Mouse (Mus musculus) erythroid progenitor cell, adult 5-6 weeks (primary cell): ENCODE results near the gene Dppa3. TPM values are rescaled to one million over a fixed set of nuclear protein-coding genes. Genes with fewer than 3 reads are reported as not detected.

Experiments
- ATAC-seq: replicated peaks from 2 replicates; pipeline ENCODE4 v1.8.0; 2016; ENCODE audit warnings: moderate number of reproducible peaks, mild to moderate bottlenecking, moderate TSS enrichment, inconsistent platforms; ENCODE audit not compliant: poor library complexity, low FRiP score, severe bottlenecking
- total RNA-seq, 2 experiments: library from RNA; stranded (forward) in 1 of 2; stranded (reverse) in 1 of 2; fragments of 150-400 nt in 1 of 2; fragments of 186-747, 209-891 nt in 1 of 2; gene quantifications; 2 replicates each; pipeline versions ENCODE4 v1.2.3 to v1.2.4; 2015 to 2017; ENCODE audit warnings: low replicate concordance in 2 of 2

Gene Dppa3
- total RNA-seq (2015; ENCODE audit: low replicate concordance) (not detected in 2 replicates), total RNA-seq (2017; ENCODE audit: low replicate concordance) (not detected in 2 replicates)

DNA sequence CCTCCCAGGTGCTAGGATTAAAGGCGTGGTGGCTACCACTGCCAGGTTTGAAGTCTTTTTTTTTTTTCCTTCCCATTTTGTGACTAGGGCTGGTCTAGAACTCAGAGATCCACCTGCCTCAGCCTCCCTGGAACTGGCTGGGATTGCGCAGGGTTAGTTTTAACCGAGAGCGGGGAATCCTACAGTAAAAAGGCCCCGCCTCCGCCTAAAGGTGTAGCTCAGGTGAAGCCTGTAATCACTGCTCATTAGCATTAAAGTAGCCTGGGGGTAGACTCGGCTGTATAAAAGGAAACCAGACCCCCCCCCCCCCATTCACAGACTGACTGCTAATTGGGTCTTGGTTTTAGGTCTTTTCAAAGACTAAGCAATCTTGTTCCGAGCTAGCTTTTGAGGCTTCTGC is at the start of gene Dppa3:
TSS of gene Dppa3 (plus strand) at position 301 of the 400 bp plus-strand sequence.
- no peak for ATAC-seq

GRCm38 (mm10) chr6:122577030-122577429 is 49.2 kb upstream of the Dppa3 start:
- no peak for ATAC-seq

DNA sequence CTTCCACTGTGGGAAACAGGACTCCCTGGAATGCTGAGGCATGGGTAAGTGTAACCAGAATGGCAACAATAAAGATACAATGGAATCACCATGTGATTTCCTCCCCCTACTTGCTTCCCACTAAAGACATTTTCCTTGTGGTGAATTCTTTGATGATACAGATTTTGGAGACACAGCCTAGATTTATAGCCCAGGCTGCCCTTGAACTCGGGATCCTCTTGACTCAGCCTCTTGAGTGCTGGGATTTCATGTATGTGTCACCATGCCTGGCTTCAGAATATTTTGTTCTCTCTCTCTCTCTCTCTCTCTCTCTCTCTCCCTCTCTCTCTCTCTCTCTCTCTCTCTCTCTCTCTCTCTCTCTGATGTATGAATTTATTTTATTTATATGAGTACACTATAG is 47.1 kb upstream of the Dppa3 start:
- no peak for ATAC-seq

DNA sequence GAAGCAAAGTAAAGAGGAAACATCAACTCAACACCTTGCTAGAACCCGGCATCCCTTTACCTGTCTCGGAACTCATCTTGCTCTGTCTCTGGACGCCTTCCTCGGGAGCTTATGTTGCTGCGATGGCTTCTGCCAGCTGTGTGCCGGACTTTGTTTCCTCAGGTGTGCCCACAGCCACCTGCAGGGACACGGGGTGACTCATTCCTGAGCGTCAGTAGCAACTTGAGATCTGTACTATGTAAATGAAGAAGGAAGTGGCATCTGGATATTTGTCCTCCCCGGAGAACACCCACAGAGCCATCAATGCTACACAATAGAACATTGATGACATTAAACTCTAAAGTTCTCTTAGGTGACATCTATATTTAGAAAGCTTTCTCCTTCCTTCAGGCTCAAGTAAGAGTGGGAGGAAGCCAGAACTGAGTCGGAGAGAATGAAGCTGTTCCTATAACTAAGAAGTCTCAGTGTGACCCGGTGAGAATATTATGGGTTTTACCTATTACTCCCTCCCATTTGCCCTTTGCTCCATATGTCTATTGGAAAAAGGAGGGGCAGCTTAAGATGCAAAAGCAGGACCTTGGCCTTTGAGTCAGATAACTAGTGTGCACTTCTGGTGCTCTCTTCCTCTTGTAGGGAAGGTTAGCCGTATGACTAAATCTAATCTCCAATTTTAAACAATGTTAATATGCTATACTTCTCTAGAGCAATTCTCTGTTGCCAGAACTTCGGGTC is 35.0 kb upstream of the Dppa3 start:
- ATAC-seq: no peak

DNA sequence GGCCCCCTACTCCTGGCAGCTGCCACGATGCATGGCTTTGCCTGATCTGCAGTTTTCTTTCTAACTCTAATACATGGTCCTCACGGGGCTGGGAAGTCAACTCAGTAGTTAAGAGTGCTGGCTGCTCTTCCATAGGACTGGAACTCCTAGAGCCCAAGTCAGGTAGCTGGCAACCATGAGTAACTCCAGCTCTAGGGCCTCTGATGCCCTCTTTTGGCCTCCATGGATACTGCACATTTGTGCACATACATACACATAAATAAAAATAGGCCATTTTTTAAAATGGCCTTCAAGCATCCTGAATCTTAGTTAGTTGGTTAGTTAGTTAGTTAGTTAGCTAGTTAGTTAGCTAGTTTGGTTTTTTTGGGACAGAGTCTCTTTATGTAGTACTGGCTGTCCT is 33.3 kb upstream of the Dppa3 start:
- ATAC-seq: no peak

DNA sequence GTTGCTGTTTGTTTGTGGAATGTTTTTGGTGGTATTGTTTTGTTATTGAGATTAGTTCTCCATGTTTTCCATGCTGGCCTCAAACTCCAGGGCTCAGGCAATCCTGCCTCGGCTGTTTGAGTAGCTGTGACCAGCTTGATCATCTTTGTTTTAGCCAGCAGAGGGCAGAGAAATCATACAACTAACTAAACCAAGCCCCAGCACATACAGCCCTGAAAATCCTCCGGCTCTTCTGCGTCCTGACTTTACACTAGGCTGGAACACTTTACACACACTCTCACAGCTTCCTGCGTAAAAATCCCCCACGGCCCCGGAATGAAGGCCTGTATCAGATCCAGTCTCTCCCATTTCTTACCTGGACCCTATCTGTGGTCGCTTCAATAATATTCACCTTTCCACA is 30.6 kb upstream of the Dppa3 start:
- no peak for ATAC-seq

GRCm38 (mm10) chr6:122596608-122597007 is 29.6 kb upstream of the Dppa3 start:
- no peak for ATAC-seq

GRCm38 (mm10) chr6:122598014-122598413 is 28.2 kb upstream of the Dppa3 start:
- ATAC-seq: no peak

GRCm38 (mm10) chr6:122598436-122598835 is 27.8 kb upstream of the Dppa3 start:
- ATAC-seq: no peak

DNA sequence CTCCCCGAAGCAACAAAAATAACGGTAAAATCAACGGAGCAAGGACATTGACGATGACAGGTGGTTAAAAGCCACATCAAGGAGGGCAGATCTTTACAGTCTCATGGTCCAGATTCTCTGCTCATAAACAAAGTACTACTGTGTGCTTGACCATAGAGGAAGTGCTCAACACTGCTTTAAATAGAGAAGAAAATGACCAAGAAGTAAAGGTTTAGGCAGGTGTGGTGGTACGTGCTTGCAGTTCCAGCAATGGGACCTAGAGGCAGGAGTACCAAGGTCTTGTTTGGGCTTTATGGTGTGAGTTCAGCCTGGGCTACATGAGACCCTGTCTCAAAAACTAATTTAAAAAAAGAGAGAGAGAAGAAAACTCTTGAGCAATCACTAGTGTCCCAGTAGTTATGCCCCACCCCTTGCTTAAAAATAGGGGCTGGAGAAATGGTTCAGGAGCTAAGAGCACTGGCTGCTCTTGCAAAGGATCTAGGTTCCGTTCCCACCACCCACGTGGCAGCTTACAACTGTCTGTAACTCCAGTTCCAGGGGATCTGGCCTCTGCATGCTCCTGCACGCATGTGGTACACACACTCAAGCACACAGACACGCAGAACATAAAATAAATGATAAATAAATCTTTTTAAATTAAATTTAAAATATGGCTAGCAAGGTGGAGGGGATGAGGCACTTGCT is 27.0 kb upstream of the Dppa3 start:
- ATAC-seq: no peak

GRCm38 (mm10) chr6:122600066-122600646 is 26.1 kb upstream of the Dppa3 start:
- ATAC-seq: no peak

DNA sequence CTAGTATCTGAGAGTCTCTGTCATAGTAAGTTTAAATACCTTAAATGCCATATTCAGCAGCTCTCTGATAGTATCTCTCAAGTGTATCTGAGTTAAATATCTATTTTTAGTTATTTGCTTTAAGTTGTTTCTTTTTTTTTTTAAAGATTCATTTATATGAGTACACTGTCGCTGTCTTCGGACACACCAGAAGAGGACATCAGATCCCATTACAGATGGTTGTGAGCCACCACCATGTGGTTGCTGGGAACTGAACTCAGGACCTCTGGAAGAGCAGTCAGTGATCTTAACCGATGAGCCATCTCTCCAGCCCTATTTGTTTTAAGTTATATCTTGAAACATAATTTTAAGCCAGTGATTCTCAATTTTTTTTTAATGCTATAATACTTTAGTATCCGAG is 25.2 kb upstream of the Dppa3 start:
- ATAC-seq: no peak

GRCm38 (mm10) chr6:122601615-122602014 is 24.6 kb upstream of the Dppa3 start:
- ATAC-seq: no peak

DNA sequence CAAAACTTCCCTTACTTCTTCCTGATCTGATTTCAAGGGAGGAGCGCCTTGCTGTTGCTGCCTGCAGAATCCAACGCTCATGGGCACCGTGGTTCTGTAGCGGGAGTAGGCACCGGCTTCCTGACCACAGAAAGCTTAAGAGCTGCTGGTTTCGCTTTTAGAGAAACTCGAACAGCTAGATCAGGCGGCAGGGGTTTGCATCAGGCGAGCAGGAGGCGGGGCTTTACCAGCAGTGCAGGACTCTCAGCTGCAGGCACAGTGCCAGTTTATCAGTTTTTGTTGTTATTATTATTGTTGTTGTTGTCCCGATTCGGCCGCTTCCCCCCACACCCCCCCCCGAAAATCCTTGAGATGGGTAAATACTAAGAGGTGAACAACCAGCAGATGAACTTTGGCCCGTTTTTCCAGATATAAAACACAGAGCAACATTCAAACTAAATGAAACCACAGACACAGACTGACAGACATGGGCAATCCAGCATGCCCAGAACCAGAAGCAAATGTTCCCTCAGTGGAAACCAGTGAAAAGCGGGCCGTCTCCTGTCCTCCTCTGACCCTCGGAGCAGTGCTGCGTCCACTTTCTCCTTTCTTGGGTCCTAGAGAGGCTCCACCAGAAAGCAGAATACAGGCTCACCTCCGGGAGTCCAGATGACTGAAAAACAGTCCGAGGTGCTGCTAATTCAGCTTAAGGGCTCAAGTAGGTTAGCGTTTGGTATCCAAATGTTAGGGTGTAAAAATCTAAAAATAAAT is 23.8 kb upstream of the Dppa3 start, which contains the start of gene Apobec1:
TSS of gene Apobec1 (minus strand) at position 203 of the 750 bp plus-strand sequence.
- ATAC-seq: peak; percentile 90

GRCm38 (mm10) chr6:122602992-122603322 is 23.3 kb upstream of the Dppa3 start:
- ATAC-seq: no peak

DNA sequence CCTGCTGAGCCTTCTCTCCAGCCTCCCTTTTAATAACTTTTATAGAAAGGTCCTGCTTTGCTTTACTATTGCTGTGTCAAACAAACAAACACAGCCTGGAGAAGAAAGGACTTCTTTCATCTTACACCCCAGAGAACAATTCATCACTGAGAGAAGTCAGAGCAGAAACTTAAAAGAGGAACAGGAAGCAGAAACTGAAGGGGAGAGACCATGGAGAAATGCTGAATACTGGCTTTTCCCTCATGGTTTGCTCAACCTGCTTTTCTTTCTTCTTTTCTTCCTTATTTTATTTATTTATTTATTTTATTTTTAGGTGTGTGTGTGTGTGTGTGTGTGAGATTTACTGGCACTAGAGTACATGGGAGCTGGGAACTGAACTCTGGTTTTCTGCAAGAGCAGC is 21.9 kb upstream of the Dppa3 start:
- ATAC-seq: no peak

DNA sequence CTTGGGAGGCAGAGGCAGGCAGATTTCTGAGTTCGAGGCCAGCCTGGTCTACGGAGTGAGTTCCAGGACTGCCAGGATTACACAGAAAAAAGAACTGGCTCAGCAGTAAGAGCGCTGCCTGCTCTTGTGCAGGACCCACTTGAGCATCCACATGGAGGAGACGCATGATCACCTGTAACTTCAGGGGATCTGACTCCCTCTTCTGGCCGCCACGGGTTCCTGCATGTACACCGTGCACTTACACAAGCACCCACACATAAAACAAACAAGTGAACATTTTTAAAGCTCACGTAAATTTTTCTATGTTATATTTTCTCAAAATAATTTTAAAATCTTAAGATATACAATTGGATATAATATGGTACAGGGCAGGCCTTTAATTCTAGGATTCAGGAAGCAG is 20.7 kb upstream of the Dppa3 start:
- ATAC-seq: no peak

- no peak for ATAC-seq
Observed at GRCm38 (mm10) chr6:122606661-122607060, 19.5 kb upstream of the Dppa3 start.

GRCm38 (mm10) chr6:122607700-122608099 is 18.5 kb upstream of the Dppa3 start:
- no peak for ATAC-seq
